14 mouse cellular contexts compared by ENCODE assay signal in genomic region chr19:24428011-24428410, GRCm38 (mm10).
"Had no signal": no experiment of that assay in that cellular context is flagged by ENCODE, and none has a peak within 500 bp of the region (broad histone marks: within the 10 kb centered on the region; RNA-seq: fewer than 3 reads in every experiment).

No protein-coding gene starts in this region.

- H3K4me2 ChIP-seq: lung, embryonic 14.5 days; midbrain, embryonic 12.5 days; neural tube, embryonic 13.5 days; neural tube, embryonic 15.5 days had no signal

- H3K4me3 ChIP-seq: midbrain, embryonic 10.5 days; midbrain, embryonic 12.5 days; myocyte; neural tube, embryonic 13.5 days; neural tube, embryonic 15.5 days had no signal

- DNase-seq: lung, postnatal 10 days; lung, postnatal 4 days; midbrain, embryonic 14.5 days; right cerebral cortex, postnatal 14 days; thymus, adult 2 months; thymus, postnatal 25 days; thymus, postnatal 4 days had no signal

- ATAC-seq: midbrain, embryonic 16.5 days had no signal

- H3K27ac ChIP-seq: midbrain, embryonic 10.5 days; midbrain, embryonic 12.5 days; neural tube, embryonic 13.5 days; neural tube, embryonic 15.5 days had no signal

- H3K36me3 ChIP-seq: midbrain, embryonic 10.5 days; midbrain, embryonic 12.5 days; neural tube, embryonic 13.5 days; neural tube, embryonic 15.5 days had no signal

- H3K9me3 ChIP-seq: midbrain, embryonic 10.5 days; midbrain, embryonic 12.5 days; neural tube, embryonic 13.5 days; neural tube, embryonic 15.5 days had no signal

- H3K4me1 ChIP-seq: midbrain, embryonic 10.5 days; midbrain, embryonic 12.5 days; neural tube, embryonic 13.5 days; neural tube, embryonic 15.5 days had no signal

- H3K9ac ChIP-seq: lung, embryonic 14.5 days; midbrain, embryonic 12.5 days; neural tube, embryonic 13.5 days; neural tube, embryonic 15.5 days had no signal

- H3K27me3 ChIP-seq: midbrain, embryonic 12.5 days; neural tube, embryonic 13.5 days; neural tube, embryonic 15.5 days had no signal
